In the genomic region with DNA sequence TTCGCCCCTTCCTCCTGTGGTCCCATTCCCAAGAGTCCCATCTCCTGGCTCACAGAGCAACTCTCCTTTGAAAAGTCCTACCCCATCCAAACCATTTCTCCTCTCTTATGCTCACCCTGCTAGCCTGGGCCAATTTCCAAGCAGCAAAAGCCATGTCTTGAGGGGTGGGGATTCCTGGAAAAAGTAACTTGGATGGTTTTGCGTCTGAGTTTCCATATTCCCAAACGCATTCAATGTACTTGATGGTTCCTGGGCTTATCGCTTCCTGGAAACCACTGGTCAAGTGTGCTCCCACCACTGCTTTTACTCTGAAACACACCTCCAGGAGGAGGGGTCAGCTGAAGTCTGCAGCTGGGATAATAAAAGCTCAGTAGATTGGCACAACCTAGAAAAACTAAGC, we compare ENCODE assay signal across 10 mouse cellular contexts.
"Had no signal": no experiment of that assay in that cellular context is flagged by ENCODE, and none has a peak within 500 bp of the region (broad histone marks: within the 10 kb centered on the region; RNA-seq: fewer than 3 reads in every experiment).

No protein-coding gene starts in this region.

- ATAC-seq: midbrain, embryonic 16.5 days had no signal

- H3K4me3 ChIP-seq: midbrain, embryonic 12.5 days; neural tube, embryonic 13.5 days had no signal

- H3K9me3 ChIP-seq: midbrain, embryonic 12.5 days; neural tube, embryonic 13.5 days had no signal

- H3K4me2 ChIP-seq: midbrain, embryonic 12.5 days; neural tube, embryonic 13.5 days had no signal

- DNase-seq: kidney, postnatal 14 days; lung, adult 18-20 months; right cerebral cortex, postnatal 4 days; spleen, adult 18-20 months; thymus, adult 18-20 months; thymus, postnatal 14 days had no signal

- H3K36me3 ChIP-seq: midbrain, embryonic 12.5 days; neural tube, embryonic 13.5 days had no signal

- H3K9ac ChIP-seq: liver, embryonic 14.5 days; midbrain, embryonic 12.5 days; neural tube, embryonic 13.5 days had no signal

- H3K27me3 ChIP-seq: midbrain, embryonic 12.5 days; neural tube, embryonic 13.5 days had no signal

- H3K27ac ChIP-seq: liver, embryonic 14.5 days; midbrain, embryonic 12.5 days; neural tube, embryonic 13.5 days had no signal
